Mouse (Mus musculus): Measurements from ENCODE around the gene Arhgap17.

DNA sequence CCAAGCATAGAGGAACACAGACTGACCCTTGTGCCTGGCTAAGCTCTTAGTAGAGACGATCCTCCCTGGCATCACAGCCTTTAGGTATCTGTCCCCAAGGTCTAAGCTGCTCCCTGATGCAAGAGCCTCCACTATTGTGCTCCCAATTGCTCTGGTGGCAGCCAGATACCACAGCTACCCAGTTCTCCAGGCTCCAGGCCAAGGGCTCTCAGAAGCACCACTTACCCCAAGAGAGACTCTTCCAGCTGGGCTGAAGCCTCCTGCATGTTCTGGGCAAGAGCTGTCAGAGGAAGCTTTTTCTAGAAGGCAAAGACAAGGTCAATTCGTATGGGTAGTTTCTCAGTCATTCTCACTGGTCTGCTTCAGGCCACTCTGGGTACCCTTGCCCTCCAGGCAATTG, 46.3 kb downstream of the Arhgap17 start:
- TF ChIP-seq POLR2A (IDR thresholded peaks at IDR 0.05; ENCODE audit: borderline replicate concordance, control insufficient read depth, low read depth, low read length), result no peak
- no peak for TF ChIP-seq CTCF (IDR thresholded peaks at IDR 0.05; ENCODE audit: control insufficient read depth, insufficient read depth, low read length)
